Mouse (Mus musculus) ES-Bruce4 (cell line): ENCODE measurements around the gene Fndc3a.

Source experiments
- CTCF ChIP-seq: IDR thresholded peaks from one replicate; pipeline ENCODE4 v1.8.1; 2011; ENCODE audit warnings: low read depth, low read length
- POLR2A ChIP-seq: IDR thresholded peaks from one replicate; pipeline ENCODE4 v1.8.1; 2011; ENCODE audit warnings: low read length; ENCODE audit not compliant: insufficient read depth

- no peak for TF ChIP-seq POLR2A
- no peak for TF ChIP-seq CTCF
Measured at GRCm38 (mm10) chr14:72625411-72625810, 84.4 kb downstream of the Fndc3a start.
